Mouse (Mus musculus) left cerebral cortex, postnatal 10 days (tissue): ENCODE measurements around the gene Dnajc12. TPM values are rescaled to one million over a fixed set of nuclear protein-coding genes. Genes with fewer than 3 reads are reported as not detected.
A peak's percentile ranks its signal among the peaks of the same experiment; 100 is the strongest.
"Not testable (repeated sequence)": the region's sequence is repeated elsewhere in the genome, so short reads cannot be mapped to it uniquely, and the experiment has no call there.

Experiments used
- DNase-seq, 2 experiments: peaks; one replicate each; pipeline ENCODE4 v3.0.0; 2021 to 2022; ENCODE audit warnings: low spot score in 2 of 2, mixed read lengths in 1 of 2; ENCODE audit errors: extremely low spot score in 1 of 2
- intact Hi-C: fragments of 180-260 bp; cut with DNase I; formaldehyde crosslinking; loops from one replicate; pipeline ENCODE4 v1.15.1; 2025
- total RNA-seq, 2 experiments: library from RNA; stranded (reverse); gene quantifications; 2 replicates each; pipeline ENCODE4 v1.2.3; 2021

Dnajc12 gene
- total RNA-seq, 2 experiments from 2014 or later = 9.0 to 13.0 TPM

DNA sequence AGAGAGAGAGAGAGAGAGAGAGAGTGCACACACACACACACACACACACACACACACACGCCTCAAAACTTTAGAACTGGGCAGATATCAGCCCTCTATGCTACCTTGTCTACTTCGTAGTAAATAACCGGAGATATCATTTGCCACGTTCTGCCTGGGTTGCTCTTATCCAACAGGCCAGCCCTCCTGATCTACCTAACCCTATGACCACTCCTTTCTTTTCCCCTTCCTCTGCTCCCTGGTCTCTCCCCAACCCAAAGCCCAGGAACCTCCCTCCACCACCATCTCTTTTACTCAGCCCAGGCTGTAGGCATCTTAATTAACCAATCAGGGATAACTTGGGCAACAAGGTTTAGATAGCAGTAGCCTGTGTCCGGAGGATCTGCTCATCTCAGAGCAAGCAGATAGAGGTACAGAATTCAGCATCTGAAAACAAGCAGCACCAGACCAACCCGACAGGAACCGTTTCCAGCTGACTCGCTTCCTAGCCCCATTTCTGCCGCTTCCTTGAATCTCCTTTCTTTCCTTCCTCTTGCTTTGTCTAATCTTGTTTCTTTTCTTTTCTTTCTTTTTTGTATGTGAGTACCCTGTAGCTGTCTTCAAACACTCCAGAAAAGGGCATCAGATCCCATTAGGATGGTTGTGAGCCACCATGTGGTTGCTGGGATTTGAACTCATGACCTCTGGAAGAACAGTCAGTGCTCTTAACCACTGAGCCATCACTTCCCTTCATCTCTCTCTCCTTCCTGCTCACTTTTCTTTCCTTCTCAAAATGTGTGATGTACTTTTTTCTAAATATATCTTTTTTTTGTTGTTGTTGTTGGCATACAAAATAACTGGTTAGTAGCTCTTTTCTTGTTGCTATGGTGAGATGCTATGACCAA lies 41.6 kb downstream of the Dnajc12 start:
- no peak for DNase-seq
- intact Hi-C loops = loop anchor here (5.0 to 10.0 kb wide), 3 partner anchors 53 to 661 kb away; no protein-coding TSS in a partner anchor

DNA sequence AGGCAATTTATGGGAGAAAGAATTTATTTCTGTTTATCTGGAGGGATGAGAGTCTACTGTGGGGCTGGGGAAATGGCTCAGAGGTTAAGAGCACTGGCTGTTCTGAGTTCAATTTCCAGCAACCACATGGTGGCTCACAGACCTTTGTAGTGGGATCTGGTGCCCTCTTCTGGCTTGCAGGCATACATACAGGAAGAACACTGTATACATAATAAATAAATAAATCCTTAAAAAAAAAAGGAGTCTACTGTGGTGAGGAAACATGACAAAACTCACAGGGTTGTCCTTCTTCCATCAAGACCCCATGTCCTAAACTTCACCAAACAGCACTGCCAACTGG lies 42.2 kb downstream of the Dnajc12 start:
- intact Hi-C loops = loop anchor here (5.0 to 10.0 kb wide), 3 partner anchors 53 to 660 kb away; no protein-coding TSS in a partner anchor
- peak in 1 of 2 experiments; percentile 31 for DNase-seq

DNA sequence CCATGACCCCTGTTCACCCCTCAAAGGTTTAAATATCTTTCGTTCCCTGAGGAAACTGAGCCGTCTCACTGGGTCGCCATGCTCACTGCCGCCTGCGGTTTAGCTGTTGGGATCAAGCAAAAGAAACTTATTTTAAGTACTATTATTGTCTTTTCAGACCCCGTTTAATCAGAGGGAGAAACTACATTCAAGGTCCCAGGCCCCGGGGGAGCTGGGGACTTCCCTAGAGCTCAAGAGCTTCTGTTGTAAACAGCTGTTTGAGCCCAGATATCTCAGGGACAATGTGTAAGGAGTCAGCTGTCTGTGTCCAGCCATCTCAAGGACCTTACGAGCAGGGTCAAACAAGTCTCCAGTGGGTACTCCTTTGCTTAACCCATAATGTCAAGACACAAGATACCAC lies 44.9 kb downstream of the Dnajc12 start:
- no peak for DNase-seq
- intact Hi-C loops = loop anchor here (10.0 kb wide), 2 partner anchors 148 to 658 kb away; no protein-coding TSS in a partner anchor

DNA sequence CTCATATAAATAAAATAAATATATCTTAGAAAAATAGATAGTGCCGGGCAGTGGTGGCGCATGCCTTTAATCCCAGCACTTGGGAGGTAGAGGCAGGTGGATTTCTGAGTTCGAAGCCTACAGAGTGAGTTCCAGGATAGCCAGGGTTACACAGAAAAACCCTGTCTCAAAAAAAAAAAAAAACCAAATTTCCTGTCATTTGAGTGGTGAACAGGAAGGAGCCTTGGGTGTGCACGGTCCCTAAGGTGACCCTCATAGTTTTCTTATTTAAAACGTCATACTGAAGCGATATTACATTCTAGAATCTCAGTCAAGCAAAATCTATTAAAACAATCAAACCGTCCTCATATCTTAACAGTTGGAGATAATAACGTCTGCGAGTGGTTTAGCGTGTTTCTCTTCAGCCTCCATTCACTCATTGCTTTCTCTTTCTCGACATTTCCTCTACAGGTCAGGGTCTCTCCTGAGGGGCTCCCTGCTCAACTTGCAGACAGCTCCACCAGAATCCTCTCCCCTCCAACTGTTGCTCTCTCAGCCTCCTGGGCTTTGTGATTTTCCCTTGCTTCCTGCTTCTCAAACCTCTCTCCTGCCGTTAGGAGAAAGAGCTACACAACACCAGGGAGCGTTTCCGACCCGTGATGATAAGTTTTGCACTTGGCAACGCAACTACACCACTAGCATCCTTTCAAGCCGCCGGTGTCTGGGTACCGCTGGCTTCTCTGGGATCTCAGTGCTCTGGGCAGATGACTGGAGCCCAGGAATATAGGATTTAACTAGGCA lies 46.2 kb downstream of the Dnajc12 start:
- intact Hi-C loops = loop anchor here (10.0 kb wide), 2 partner anchors 146 to 656 kb away; no protein-coding TSS in a partner anchor
- peak in 1 of 2 experiments; percentile 43 for DNase-seq

DNA sequence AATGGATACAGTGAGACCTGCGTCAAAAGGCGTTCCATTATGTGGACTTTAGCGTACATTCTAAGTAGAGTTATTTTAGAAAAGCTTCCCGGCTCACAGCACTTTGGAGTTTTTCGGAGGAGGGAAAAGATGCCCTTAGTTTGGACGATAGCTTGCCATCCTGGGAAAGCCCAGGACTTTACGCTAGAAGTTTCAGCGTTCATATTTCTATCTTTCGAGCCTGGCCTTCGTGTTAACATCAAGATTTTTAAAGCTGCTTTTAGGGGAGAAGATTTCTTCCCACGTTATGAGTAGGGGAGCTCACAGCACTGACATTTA lies 46.7 kb downstream of the Dnajc12 start:
- no peak for DNase-seq
- intact Hi-C loops = loop anchor here (10.0 kb wide), 2 partner anchors 146 to 656 kb away; no protein-coding TSS in a partner anchor

DNA sequence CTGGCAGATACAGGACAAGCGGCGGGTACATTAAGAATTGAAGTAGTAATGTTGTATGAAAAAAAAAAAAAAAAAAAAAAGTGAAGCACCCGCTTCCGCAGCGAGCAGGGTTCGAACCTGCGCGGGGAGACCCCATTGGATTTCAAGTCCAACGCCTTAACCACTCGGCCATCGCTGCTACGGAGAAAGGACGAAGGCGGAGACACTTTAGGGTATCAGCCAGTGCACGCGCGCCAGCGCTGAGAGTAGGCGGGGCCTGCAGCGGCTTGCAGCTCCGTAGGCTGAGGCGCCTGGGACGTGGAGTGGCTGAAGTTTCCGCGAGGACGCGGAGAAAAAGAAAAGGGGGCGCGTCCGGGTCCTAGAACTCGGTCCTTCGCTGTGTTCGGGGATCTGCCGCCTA lies 47.1 kb downstream of the Dnajc12 start:
- peak; percentile 95 to 96 for DNase-seq
- intact Hi-C loops = loop anchor here (10.0 kb wide), 2 partner anchors 145 to 655 kb away; no protein-coding TSS in a partner anchor

DNA sequence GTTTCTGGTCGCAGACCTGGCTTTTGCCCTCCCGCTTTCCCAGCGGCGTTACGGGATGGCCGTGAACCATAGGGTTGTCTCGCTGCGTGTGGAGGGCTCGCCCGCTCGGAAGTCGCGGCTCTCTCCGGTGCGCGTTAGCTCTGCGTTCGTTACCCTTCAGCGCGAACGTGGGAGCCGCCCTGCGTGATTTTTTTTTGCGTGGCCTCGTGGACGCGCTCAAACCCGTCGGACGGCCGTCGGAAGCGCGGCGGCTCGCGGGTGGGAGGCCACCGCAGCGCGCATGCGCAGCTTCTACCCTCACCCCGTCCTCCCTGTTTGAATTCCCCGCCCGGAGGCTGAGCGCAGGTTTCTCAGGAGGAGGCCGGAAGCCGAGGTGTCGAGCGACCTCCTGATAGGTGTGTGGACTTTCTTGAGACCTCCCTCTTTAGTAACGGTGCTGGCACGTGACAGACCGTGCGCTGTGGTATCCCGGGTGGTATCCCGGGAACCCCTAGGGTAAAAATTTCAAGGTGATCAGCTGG lies 47.6 kb downstream of the Dnajc12 start, which contains the start of gene Ctnna3:
Gene Ctnna3, plus strand, starts transcription at position 314 of the 521 bp plus-strand sequence.
- peak; percentile 82 to 92 for DNase-seq
- intact Hi-C loops = loop anchor here (10.0 kb wide), 2 partner anchors 145 to 655 kb away; no protein-coding TSS in a partner anchor

DNA sequence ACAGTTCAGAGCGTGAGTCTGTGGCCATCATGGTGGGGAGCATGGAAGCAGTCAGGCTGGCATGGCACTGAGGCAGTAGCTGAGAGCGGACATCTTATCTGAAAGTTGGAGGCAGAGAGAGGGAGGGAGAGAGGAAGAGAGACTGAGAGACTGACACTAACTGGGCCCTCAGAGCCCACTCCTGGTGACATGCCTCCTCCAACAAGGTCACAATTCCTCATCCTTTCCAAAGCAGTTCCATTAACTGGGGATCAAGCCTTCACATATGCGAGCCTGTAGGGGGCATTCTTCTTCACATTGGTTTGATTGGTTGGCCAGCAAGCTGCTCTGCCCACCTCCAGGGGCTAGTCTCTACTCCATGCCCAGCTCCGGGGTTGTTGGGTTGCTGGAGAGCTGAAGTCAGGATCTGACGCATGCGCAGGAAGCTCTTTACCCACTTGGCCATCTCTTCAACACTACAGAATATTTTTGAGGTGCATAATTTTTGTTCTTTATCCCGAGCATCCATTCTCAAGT lies 49.0 kb downstream of the Dnajc12 start:
- intact Hi-C loops = no loop called here

DNA sequence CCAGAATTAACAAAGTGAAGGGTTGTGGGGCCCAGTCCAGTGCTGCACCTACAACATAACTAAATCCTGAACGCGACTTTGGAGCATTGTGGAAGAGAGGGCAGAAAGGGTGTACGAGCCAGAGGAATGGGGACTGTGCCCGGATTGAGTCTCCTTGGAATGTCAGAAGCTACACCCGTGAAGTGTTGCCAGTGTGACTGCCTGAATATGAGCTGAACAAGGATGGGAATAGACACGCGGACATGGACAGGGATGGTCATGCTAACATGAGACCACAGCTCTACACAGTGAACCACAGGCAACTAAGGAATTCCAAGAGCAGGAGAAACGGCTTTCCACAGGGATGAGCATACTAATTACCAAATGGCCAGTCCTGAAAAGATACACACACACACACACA lies 49.9 kb downstream of the Dnajc12 start:
- DNase-seq = no peak
- intact Hi-C loops = no loop called here

More for the DNA sequence above, 49.0 kb downstream of the Dnajc12 start:
- DNase-seq = no peak

DNA sequence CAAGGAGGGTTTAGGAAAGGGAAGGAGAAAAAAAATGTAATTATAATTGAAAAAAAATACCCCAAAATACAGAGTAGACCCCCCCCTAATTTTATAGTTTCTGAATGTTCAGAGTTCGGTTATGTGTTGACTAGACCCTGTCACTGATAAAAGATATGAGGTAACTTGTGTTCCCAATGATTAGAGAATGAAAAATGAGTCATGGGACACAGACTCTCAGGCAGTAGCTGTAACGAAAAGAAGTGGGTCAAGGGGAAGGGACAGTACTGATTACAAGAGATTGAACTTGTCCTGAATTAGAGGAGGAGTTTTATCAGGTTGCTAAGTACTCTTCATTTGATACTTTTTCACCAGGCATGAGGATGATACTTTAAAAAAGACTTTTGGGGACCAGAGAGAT lies 50.6 kb downstream of the Dnajc12 start:
- intact Hi-C loops = no loop called here
- no peak for DNase-seq

DNA sequence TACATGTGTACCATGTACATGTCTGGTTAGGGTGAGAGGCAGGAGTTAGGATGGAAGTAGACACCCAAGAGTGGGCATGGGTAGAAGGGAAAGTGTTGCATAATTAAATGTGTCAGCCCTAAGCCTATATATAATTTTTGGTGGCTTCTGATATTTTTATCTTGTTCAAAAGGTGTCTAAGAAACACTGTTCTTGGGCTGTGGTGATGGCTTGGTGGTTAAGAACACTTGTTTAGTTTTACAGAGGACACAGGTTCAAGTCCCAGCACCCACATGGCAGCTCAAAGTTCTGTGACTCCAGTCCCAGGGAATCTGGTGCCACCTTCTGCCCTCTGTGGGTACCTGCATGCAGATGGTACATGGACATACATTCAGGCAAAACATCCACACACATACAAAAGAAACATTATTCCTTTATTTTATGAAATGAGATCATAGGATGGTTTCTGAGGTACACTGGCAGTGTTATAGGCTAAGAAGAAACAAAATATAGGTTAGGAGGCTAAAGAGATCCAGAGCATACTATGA lies 56.6 kb downstream of the Dnajc12 start:
- intact Hi-C loops = no loop called here
- DNase-seq = no peak

DNA sequence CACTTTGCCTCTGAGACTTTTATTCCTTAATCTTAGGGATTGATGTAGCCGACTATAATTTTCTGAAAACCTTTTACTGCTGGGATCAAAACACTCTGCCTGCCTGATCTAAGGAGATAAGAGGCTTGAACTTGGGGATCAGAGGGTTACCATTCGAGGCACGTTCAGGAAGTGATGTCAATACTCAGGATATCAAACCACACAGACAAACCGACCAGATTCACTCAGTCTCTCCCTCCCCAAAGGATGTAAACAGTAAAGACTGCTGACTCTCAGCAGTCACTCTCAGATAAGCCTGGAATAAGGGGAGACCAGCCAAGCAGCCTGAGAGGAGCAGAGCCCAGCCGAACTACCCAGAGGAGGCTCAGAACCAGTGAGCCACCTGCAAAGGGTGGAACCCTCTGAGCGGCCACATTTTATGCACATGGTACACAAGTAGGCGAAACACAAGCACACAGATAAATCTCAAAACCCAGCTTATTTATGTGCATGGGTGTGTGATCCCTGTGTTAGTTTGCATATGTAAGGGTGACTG lies 57.5 kb downstream of the Dnajc12 start:
- intact Hi-C loops = no loop called here
- DNase-seq = no peak

DNA sequence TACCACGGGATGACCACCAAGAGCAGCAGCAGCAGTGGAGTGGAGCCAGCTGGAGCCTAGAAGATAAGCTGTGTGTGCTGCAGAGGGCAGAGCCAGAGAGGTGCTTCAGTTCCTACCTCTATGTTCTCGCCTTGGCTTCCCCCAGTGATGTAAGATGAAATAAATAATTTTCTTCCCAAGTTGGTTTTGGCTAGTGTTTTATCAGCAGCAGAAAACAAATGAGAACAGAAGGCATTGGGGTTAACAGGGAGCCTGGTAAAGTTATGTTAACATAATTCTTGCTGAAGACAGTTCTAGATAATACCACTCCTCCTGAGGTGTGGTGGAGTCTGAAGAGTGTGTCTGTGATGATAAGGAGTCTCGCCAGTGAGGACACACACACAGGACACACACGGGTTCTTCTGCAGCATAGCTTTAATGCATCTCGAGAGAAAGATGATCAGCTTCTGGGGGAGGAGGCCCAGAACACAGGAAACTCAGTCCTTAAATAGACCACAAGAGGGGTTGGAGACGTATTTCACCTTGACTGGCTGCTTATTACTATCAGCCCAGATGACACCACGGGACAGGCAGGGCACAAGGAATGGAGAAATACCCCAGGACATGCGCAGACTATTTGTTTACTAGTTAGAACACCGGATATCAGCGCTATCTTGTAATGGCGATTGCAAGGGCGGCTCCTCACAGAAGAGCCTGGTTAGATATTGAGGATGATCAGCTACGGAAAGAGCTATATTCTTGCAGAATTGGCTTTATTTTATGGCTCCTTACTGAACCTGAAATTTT lies 62.6 kb downstream of the Dnajc12 start:
- intact Hi-C loops, DNase-seq: not testable (repeated sequence)

DNA sequence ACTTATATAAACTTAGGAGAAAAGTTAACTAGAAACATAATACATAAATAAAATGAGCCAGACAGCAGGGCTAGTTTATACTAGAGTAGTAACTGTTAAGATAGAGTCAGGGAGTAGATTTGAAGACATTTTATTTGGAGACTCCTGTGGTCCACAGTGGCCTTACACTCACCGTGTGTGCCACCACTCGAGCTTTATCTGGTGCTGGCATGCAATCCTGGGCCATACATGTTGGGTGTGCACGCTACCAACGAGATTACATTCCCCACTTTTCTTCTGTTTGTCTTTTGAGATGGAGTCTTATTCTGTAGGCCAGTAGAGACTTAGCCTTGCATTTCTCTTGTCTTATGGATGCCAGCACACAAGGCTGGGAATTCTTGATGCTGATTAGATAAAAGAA lies 71.7 kb downstream of the Dnajc12 start:
- DNase-seq = no peak
- intact Hi-C loops = no loop called here

DNA sequence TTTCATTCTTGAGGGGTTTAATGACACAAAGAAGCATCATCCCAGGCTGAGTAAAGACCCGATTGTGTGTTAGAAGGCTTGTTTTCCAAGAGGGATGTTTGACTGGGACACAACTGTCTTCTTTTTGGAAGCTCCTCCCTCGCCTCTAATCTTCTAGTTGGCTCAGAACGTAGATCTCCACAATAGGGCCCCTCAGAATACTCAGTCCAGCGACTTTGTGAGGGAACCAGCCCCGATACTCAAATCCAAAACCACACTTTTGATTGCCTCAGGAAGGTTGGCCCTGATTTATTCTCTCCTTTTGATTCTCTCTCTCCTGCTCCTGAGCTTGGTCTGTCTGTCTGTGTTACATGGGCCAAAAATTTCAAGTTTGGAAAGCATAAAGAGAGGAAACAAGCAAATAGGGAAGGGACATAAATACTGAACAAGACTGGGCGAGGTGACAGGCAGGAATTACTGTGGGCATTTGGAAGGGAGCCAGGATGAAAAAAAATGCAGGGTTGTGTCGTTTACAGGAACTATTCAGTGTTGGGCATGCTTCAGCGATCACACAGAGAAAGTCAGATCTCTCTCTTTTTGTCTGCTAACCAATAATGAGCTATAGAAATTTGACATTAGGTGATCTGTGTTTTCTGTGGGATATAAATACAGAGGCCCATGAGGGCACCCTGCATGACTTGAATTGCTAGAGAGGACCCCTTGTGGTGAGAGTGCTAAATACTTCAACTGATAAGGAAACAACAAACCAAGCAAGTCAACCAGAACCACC lies 73.1 kb downstream of the Dnajc12 start:
- no peak for DNase-seq

DNA sequence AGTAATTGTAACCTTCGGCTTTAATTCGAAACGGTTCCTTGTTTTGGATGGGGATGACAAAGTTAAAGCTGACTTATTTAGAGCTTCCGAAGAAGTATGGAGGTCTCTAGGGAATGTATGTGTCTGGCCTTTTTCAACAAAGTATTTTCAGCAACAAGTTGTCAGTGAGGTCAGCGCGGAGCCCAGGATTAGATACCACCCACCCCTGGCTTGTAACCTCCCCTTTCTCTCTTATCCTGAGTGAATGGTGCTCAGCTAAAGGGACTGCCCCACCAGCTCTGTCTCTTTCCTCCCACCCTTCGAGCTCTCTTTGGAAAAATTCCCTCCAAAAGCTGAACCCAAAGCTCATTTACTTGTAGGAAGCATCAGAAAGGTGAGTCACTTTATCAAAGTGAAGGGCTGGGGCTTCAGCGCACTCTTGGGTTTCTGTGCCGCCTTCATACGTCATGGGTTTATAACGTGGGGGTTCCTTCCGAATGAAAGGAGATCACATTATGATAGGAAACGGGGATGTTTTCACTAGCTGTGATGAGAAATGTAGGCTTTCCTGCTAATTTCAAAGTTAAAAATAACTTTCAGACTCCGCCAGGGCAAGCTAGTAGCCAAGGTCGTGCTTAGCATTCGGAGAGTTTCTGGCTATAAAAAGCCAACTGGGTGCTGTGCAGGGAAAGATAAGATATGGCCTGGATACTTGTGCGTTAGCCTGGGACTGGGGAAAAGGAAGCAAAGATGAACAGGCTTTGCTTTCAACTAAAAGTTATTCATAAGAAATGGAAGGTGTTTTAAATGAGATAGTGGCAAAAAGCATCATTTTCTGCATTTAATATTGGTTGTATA lies 75.3 kb downstream of the Dnajc12 start:
- intact Hi-C loops = no loop called here
- DNase-seq = no peak

More for the DNA sequence above, 73.1 kb downstream of the Dnajc12 start:
- intact Hi-C loops = no loop called here
